Mouse (Mus musculus): ENCODE data around the gene Pabpc1l. TPM values are rescaled to one million over a fixed set of nuclear protein-coding genes. Genes with fewer than 3 reads are reported as not detected.
A peak's percentile ranks its signal among the peaks of the same experiment; 100 is the strongest.

Gene Pabpc1l
- 0.96 and 1.0 TPM in 2 replicates for polyA plus RNA-seq (2016; fragmentation: Nextera tagmentation; extraction: Ambion mirVana)

- Histone ChIP-seq H3K4me3 (no peak within 1 kb of the TSS), H3K4me2 (no peak within 1 kb of the TSS), H3K9ac (no peak within 1 kb of the TSS), H3K36me3 (peaks cover under 1% of the 10 kb centered on the region; the same call in 1 of the 2 replicates), H3K9me3 (replicated peaks) (no peaks in the 10 kb centered on the region), H3K27me3 (replicated peaks) (no peaks in the 10 kb centered on the region), H3K27ac (ENCODE audit: poor library complexity, severe bottlenecking) (no peak within 1 kb of the TSS), H3K4me1 (replicated peaks) (peaks cover 9% of the 10 kb centered on the region; the same call in 1 of the 2 replicates)
- WGBS: 80% methylated on average over 16 of the region's 16 CpGs
- no peak for ATAC-seq (ENCODE audit: insufficient number of reproducible peaks, low FRiP score)
Observed at GRCm38 (mm10) chr2:164025150-164025549, at the start of gene Pabpc1l. Gene Pabpc1l, plus strand, starts transcription at chr2:164025450.

GRCm38 (mm10) chr2:163976448-163976847, 48.8 kb upstream of the Pabpc1l start:
- Histone ChIP-seq H3K36me3 (no peaks in the 10 kb centered on the region), H3K27me3 (replicated peaks) (no peaks in the 10 kb centered on the region), H3K4me1 (replicated peaks) (no peaks in the 10 kb centered on the region; the same call in 1 of the 2 replicates), H3K9ac (no peak overlapping the region), H3K4me3 (no peak overlapping the region), H3K27ac (ENCODE audit: poor library complexity, severe bottlenecking) (no peak overlapping the region), H3K9me3 (replicated peaks) (peaks cover 6% of the 10 kb centered on the region), H3K4me2 (no peak overlapping the region)
- ATAC-seq (ENCODE audit: insufficient number of reproducible peaks, low FRiP score): no peak
- 88% methylated on average over 6 of the region's 7 CpGs for WGBS

GRCm38 (mm10) chr2:163987233-163987632, 38.0 kb upstream of the Pabpc1l start:
- H3K9me3 ChIP-seq (replicated peaks): no peaks in the 10 kb centered on the region
- H3K36me3 ChIP-seq: no peaks in the 10 kb centered on the region
- no peak overlapping the region for H3K9ac ChIP-seq
- no peaks in the 10 kb centered on the region for H3K27me3 ChIP-seq (replicated peaks)
- H3K4me1 ChIP-seq (replicated peaks): peaks cover 4% of the 10 kb centered on the region; the same call in 1 of the 2 replicates
- H3K4me2 ChIP-seq: no peak overlapping the region
- H3K27ac ChIP-seq (ENCODE audit: poor library complexity, severe bottlenecking): no peak overlapping the region
- no peak for ATAC-seq (ENCODE audit: insufficient number of reproducible peaks, low FRiP score)
- no peak overlapping the region for H3K4me3 ChIP-seq
- WGBS: 51% methylated on average over 8 of the region's 8 CpGs

- H3K36me3 ChIP-seq: peaks cover 5% of the 10 kb centered on the region
- H3K27ac ChIP-seq (ENCODE audit: poor library complexity, severe bottlenecking): no peak overlapping the region
- no peak overlapping the region for H3K9ac ChIP-seq
- H3K4me1 ChIP-seq (replicated peaks): peaks cover 13% of the 10 kb centered on the region
- no peaks in the 10 kb centered on the region for H3K27me3 ChIP-seq (replicated peaks)
- no peak overlapping the region for H3K4me2 ChIP-seq
- WGBS: 97% methylated on average over 2 of the region's 2 CpGs
- no peak overlapping the region for H3K4me3 ChIP-seq
- ATAC-seq (ENCODE audit: insufficient number of reproducible peaks, low FRiP score): no peak
- H3K9me3 ChIP-seq (replicated peaks): no peaks in the 10 kb centered on the region
Observed at GRCm38 (mm10) chr2:163992871-163993270, 32.4 kb upstream of the Pabpc1l start.

DNA sequence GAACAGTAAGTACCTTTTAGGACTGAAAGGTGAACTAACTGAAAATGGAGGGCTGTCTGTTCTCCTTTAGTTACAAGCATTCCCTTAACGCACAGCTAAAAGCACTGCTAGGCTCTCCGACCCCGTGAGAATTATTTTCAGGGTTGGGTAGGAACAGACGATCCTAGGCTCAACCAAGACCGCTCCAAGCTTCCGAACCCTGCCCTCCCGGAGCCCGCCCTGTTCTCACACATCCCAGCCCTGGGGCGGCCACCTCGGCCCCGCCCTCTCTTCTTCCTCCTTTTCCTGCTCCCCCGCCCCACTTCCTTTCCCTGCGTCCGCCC, 30.6 kb upstream of the Pabpc1l start, which contains the start of gene Ywhab:
Gene Ywhab (plus strand): TSS at position 307 of the 323 bp plus-strand sequence.
- Histone ChIP-seq H3K27ac (ENCODE audit: poor library complexity, severe bottlenecking) (peak within 1 kb of the TSS; percentile 94), H3K9me3 (replicated peaks) (no peaks in the 10 kb centered on the region), H3K9ac (peak within 1 kb of the TSS; percentile 96), H3K4me1 (replicated peaks) (peaks cover 19% of the 10 kb centered on the region), H3K4me3 (peak within 1 kb of the TSS; percentile 93), H3K36me3 (peaks cover 8% of the 10 kb centered on the region), H3K4me2 (peak within 1 kb of the TSS; percentile 70), H3K27me3 (replicated peaks) (no peaks in the 10 kb centered on the region)
- under 1% methylated on average over 10 of the region's 14 CpGs for WGBS
- ATAC-seq (ENCODE audit: insufficient number of reproducible peaks, low FRiP score): no peak

GRCm38 (mm10) chr2:163994977-163995862, 30.0 kb upstream of the Pabpc1l start:
- Histone ChIP-seq H3K4me1 (replicated peaks) (peaks cover 23% of the 10 kb centered on the region), H3K36me3 (peaks cover 8% of the 10 kb centered on the region), H3K9me3 (replicated peaks) (no peaks in the 10 kb centered on the region), H3K4me3 (peak overlapping the region; percentile 93), H3K9ac (peak overlapping the region; percentile 96), H3K4me2 (peak overlapping the region; percentile 70), H3K27me3 (replicated peaks) (no peaks in the 10 kb centered on the region), H3K27ac (ENCODE audit: poor library complexity, severe bottlenecking) (peak overlapping the region; percentile 94)
- under 1% methylated on average over 60 of the region's 79 CpGs for WGBS
- ATAC-seq (ENCODE audit: insufficient number of reproducible peaks, low FRiP score): peak; percentile 100

GRCm38 (mm10) chr2:163996275-163996674, 29.0 kb upstream of the Pabpc1l start:
- H3K4me1 ChIP-seq (replicated peaks): peaks cover 29% of the 10 kb centered on the region
- peaks cover 8% of the 10 kb centered on the region for H3K36me3 ChIP-seq
- peak overlapping the region; percentile 70 for H3K4me2 ChIP-seq
- 71% methylated on average over 6 of the region's 6 CpGs for WGBS
- no peaks in the 10 kb centered on the region for H3K9me3 ChIP-seq (replicated peaks)
- H3K9ac ChIP-seq: peak overlapping the region; percentile 96
- no peak for ATAC-seq (ENCODE audit: insufficient number of reproducible peaks, low FRiP score)
- no peaks in the 10 kb centered on the region for H3K27me3 ChIP-seq (replicated peaks)
- H3K4me3 ChIP-seq: peak overlapping the region; percentile 93
- no peak overlapping the region for H3K27ac ChIP-seq (ENCODE audit: poor library complexity, severe bottlenecking)

- Histone ChIP-seq H3K9me3 (replicated peaks) (no peaks in the 10 kb centered on the region), H3K9ac (0 out of 2 replicates have a peak overlapping the region, but pooled peaks have one; percentile 29), H3K36me3 (peaks cover 8% of the 10 kb centered on the region), H3K27ac (ENCODE audit: poor library complexity, severe bottlenecking) (no peak overlapping the region), H3K4me2 (peak overlapping the region; percentile 52), H3K4me1 (replicated peaks) (peaks cover 34% of the 10 kb centered on the region), H3K4me3 (peak overlapping the region; percentile 24), H3K27me3 (replicated peaks) (no peaks in the 10 kb centered on the region)
- ATAC-seq (ENCODE audit: insufficient number of reproducible peaks, low FRiP score): no peak
- WGBS: 52% methylated on average over 5 of the region's 5 CpGs
Observed at GRCm38 (mm10) chr2:163996899-163997298, 28.4 kb upstream of the Pabpc1l start.

DNA sequence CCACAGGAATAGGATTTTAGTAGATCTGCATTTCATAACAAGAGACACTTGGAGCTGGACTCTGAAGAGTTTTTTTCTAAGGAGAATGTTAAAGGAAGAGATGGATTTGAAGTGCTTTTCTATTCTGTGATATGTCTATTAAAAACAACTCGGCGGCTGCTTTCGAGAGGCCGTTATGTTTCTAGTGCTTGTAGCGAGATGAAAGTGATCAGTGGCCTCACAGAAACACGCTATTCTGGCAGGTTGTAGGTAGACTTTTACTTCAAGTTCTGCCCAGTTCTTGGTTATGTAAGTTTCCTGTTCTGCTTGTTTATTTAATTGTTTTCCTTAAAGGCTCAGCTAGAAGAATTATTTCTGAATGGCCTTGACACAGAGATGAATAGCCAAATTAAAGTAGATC, 26.3 kb upstream of the Pabpc1l start:
- 74% methylated on average over 6 of the region's 6 CpGs for WGBS
- Histone ChIP-seq H3K27ac (ENCODE audit: poor library complexity, severe bottlenecking) (no peak overlapping the region), H3K4me3 (no peak overlapping the region), H3K4me1 (replicated peaks) (peaks cover 47% of the 10 kb centered on the region), H3K9me3 (replicated peaks) (no peaks in the 10 kb centered on the region), H3K9ac (no peak overlapping the region), H3K27me3 (replicated peaks) (no peaks in the 10 kb centered on the region), H3K4me2 (no peak overlapping the region), H3K36me3 (peaks cover 8% of the 10 kb centered on the region)
- no peak for ATAC-seq (ENCODE audit: insufficient number of reproducible peaks, low FRiP score)

- H3K36me3 ChIP-seq: peaks cover 5% of the 10 kb centered on the region
- no peak overlapping the region for H3K9ac ChIP-seq
- H3K4me3 ChIP-seq: no peak overlapping the region
- H3K27ac ChIP-seq (ENCODE audit: poor library complexity, severe bottlenecking): no peak overlapping the region
- H3K4me2 ChIP-seq: no peak overlapping the region
- ATAC-seq (ENCODE audit: insufficient number of reproducible peaks, low FRiP score): no peak
- no peaks in the 10 kb centered on the region for H3K27me3 ChIP-seq (replicated peaks)
- WGBS: 92% methylated on average over 3 of the region's 3 CpGs
- H3K4me1 ChIP-seq (replicated peaks): peaks cover 64% of the 10 kb centered on the region
- H3K9me3 ChIP-seq (replicated peaks): no peaks in the 10 kb centered on the region
Observed at GRCm38 (mm10) chr2:164002637-164003036, 22.6 kb upstream of the Pabpc1l start.

- 69% methylated on average over 5 of the region's 5 CpGs for WGBS
- Histone ChIP-seq H3K27me3 (replicated peaks) (no peaks in the 10 kb centered on the region), H3K4me1 (replicated peaks) (peaks cover 66% of the 10 kb centered on the region), H3K36me3 (no peaks in the 10 kb centered on the region), H3K27ac (ENCODE audit: poor library complexity, severe bottlenecking) (no peak overlapping the region), H3K4me3 (no peak overlapping the region), H3K4me2 (no peak overlapping the region), H3K9me3 (replicated peaks) (no peaks in the 10 kb centered on the region), H3K9ac (no peak overlapping the region)
- no peak for ATAC-seq (ENCODE audit: insufficient number of reproducible peaks, low FRiP score)
Observed at GRCm38 (mm10) chr2:164004503-164004902, 20.7 kb upstream of the Pabpc1l start.

Data from heart, embryonic 12.5 days (tissue).